Mouse (Mus musculus): Measurements from ENCODE around the gene Bbip1.
"Not testable (repeated sequence)": the region's sequence is repeated elsewhere in the genome, so short reads cannot be mapped to it uniquely, and the experiment has no call there.

Gene Bbip1

DNA sequence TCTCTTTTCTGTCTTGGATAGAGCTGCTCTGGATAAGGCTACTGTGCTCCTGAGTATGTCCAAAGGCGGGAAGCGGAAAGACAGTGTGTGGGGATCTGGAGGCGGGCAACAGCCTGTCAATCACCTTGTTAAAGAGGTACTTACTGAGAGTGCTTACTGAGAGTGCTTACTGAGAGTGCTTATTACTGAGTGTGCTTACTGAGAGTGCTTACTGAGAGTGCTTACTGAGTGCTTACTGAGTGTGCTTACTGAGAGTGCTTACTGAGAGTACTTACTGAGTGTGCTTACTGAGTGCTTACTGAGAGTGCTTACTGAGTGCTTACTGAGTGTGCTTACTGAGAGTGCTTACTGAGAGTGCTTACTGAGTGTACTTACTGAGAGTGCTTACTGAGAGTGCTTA is 22.4 kb downstream of the Bbip1 start:
- not testable (repeated sequence) for DNase-seq

DNA sequence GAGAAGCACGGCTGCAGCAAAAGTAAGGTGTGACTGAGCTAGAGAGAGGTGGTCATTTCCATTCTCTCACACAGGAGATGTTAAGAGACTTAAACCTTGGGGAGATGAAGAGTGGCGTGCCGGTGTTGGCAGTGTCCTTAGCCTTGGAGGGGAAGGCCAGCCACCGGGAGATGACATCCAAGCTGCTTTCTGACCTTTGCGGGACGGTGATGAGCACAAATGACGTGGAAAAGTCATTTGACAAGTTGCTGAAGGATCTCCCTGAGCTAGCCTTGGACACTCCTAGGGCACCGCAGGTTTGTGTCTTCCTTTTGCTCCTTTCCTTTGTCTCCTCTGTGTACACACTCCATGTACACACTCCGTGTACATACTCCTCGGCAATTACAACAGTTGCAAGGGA is 24.9 kb downstream of the Bbip1 start:
- no peak for DNase-seq

GRCm38 (mm10) chr19:53914950-53915349 is 29.5 kb downstream of the Bbip1 start:
- DNase-seq: no peak

- DNase-seq: not testable (repeated sequence)
Observed at GRCm38 (mm10) chr19:53906703-53907070, 37.7 kb downstream of the Bbip1 start.

DNA sequence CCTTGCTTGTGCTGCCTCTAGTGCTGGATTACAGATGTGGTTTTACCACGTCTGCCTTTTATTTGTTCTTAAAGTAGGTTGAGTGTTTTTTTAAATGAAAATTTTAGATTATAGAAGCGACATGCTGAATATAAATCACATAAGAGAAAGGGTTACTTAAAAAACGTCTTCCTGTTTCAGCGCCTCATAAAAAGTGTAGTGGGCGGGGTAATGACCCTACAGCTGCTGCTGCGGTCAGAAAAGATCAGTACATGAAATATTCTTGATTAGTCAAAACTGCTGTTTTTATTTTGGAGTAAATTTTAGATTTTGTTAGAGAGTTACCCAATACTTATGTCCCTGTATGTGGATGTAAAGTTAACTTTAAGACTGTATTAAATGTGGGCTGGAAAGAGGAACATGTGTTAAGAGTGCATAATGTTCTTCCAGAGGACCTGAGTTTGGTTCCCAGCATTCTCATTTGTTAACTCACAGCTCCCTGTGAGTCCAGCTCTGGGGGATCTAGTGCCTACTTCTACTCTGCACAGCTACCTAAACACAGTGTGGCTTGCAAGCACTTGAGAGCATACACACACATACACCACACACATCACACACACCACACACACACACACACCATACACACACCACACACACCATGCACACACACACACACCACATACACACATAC is 38.3 kb downstream of the Bbip1 start:
- DNase-seq: no peak

DNA sequence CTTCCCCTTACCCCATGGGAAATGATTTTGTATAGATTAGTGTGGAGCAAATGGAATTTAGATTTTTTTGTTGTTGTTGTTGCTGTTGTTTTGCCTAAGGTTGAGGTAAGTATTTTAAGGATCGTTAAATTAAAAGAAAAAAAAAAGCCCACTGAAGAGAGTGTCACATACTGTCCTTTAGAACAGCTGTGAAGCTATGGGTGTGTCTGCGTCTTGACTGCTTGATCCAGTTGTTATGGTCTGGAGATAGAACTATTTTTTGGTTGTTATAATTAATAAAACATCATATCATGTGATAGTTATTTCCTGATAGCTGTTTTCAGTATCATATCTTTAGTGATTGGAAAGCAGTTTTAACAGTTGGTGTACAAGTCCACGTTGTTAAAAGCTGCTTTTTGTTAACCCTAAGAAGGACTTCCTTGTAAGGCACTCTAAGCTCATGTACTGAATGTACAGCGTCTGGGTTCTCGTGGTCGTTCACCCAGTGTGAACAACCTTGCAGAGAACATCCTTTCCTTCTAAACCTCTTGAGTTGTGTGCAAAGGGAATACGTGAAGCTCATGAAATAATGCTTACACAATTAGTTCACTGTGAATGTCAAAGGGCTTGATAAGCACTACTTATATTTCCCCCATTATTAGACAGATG is 39.5 kb downstream of the Bbip1 start:
- no peak for DNase-seq

GRCm38 (mm10) chr19:53903507-53904321 is 40.7 kb downstream of the Bbip1 start:
- DNase-seq: peak; percentile 57 to 71

GRCm38 (mm10) chr19:53902739-53903487 is 41.5 kb downstream of the Bbip1 start:
- DNase-seq: peak; percentile 96 to 99

- DNase-seq: no peak
Observed at GRCm38 (mm10) chr19:53901931-53902738, 42.3 kb downstream of the Bbip1 start.

- no peak for DNase-seq
Observed at GRCm38 (mm10) chr19:53899941-53900610, 44.4 kb downstream of the Bbip1 start.

DNA sequence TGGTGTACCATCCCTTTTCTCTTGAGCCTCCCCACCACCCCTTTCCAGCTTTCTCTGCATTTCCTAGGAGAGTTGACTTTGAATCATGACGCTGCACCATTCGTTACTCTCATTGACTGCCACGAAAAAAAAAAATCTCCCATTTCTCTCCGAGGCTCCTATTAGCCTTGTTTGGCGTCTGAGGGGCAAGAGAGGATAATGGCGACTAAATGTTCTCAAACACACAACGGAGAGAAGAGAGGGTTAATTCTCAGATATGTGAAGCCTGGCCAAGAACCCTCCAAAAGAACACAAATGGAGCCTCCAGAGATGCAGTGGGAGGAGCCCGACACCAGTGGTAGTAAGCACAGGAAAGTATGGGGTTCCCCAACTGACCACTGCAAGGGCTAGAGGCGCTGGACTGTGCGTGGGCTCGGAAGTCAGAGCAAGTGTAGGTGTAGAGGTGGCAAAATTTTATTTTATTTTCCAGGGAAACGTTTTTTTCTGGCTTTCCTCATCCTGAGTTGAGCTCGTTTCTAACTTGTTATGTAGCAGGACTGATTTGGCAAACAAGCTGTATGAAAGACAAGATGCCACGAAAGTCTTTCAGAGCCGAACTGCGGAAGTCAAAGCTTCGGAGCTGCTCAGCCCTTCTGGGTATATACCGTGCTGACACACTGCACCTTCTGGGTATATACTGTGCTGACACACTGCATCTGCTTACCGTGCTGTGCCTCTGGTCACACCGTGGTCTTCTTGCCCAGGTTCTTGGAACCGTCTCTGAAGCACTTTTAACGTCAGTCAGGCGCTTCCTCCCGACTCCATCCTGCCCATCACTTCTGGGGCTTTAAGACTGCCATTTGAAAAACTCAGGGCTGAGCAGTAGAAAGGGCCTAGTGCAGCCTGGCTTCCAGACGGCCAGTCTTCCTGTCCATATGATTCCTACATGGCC is 45.2 kb downstream of the Bbip1 start:
- DNase-seq: no peak

GRCm38 (mm10) chr19:53898498-53898897 is 45.9 kb downstream of the Bbip1 start:
- DNase-seq: no peak

DNA sequence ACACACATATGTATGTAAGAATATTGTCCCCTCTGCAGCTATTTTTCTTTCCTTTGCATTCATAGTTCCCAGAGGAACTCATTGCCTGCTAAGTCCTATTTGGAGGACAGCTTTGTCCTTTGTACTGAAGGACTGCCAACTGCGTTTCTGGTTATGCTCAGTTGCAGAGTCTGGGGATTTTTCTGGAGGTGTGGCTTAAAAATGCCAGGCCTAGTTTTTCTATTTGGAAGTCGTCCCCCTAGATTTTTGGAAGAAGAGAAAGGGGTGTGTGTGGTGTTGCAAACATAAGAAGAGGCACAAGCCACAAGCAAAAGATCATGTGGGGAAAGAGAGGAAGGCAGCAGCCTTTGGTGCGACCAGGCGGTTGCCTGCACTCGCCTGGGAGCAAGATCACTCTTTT is 46.4 kb downstream of the Bbip1 start:
- no peak for DNase-seq

- peak; percentile 27 to 73 for DNase-seq
Observed at GRCm38 (mm10) chr19:53894538-53895121, 49.8 kb downstream of the Bbip1 start.

GRCm38 (mm10) chr19:53893711-53894171 is 50.7 kb downstream of the Bbip1 start:
- no peak for DNase-seq

GRCm38 (mm10) chr19:53892838-53893359 is 51.5 kb downstream of the Bbip1 start:
- DNase-seq: no peak

- DNase-seq: peak in 1 of 2 experiments; percentile 13
Observed at GRCm38 (mm10) chr19:53892061-53892460, 52.4 kb downstream of the Bbip1 start, which contains the start of gene Pdcd4. TSS of gene Pdcd4 (plus strand) at chr19:53892231.

- DNase-seq: no peak
Observed at GRCm38 (mm10) chr19:53891569-53891968, 52.9 kb downstream of the Bbip1 start.

DNA sequence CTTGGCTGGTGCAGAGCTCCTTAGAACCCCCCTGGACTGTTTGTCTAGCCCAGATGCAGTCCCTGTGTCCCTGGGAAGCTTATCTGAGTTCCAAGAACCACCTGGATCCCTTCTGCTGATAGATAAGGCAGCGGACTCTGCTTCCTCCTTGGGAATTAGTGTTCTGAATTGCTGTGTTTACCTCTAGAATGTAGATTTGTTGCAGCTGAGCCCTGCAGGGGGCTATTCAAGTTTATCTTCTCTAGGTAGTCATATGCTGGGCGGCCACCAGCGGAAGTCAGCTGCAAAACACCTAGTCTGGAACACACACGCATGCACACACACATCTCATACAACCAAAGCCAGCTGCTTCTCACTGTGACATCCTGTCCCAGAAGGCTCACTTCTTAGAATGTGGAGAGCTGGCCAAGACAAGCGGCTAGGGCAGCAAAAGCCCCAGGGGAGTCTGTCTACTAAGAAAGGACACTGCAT is 53.6 kb downstream of the Bbip1 start:
- DNase-seq: peak in 1 of 2 experiments; percentile 8

Measured in kidney, postnatal 25 days (tissue).